Mouse (Mus musculus): Measurements from ENCODE around the gene Hp. TPM values are rescaled to one million over a fixed set of nuclear protein-coding genes. Genes with fewer than 3 reads are reported as not detected.

Gene Hp
- polyA plus RNA-seq, 1 experiment, result 53.6 TPM

DNA sequence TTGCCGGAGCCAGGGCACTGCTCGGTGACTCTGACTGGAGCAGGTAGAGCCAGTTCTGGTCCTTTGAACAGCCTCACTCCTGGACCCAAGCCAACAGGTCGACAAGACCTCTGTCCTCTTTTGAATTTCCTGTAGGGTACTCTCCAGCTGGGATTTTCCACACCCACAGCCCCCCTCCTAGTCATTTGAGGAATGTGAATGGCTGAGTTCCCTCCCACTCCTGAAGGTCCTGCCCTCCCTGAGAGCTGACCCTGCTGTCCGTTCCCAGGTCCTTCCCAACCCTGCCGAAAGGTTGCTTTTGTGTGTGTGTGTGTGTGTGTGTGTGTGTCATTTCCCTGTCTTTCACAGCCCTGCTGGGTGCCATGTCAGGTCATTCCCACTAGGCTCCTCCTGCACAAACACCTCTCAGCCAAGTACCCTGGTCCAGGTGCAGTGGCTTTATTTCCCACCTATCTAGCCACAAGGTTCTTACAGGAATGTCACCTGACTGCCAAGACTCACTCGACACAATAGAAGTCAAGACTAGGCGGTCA, 8.1 kb upstream of the Hp start:
- no peaks in the 10 kb centered on the region for H3K4me1 ChIP-seq (replicated peaks; ENCODE audit: control insufficient read depth, insufficient read depth, low read length)
- H3K4me3 ChIP-seq (ENCODE audit: control insufficient read depth, insufficient read depth, low read length), result no peak overlapping the region
- 70% methylated on average over 7 of the region's 7 CpGs for WGBS
- H3K27me3 ChIP-seq (ENCODE audit: control insufficient read depth, insufficient read depth, low read length), result no peaks in the 10 kb centered on the region
- no peak for DNase-seq
- H3K27ac ChIP-seq (ENCODE audit: control insufficient read depth, insufficient read depth, low read length), result no peak overlapping the region
- H3K36me3 ChIP-seq (ENCODE audit: control insufficient read depth, insufficient read depth, low read length), result no peaks in the 10 kb centered on the region
- TF ChIP-seq POLR2A (IDR thresholded peaks at IDR 0.05; ENCODE audit: control insufficient read depth, extremely low read depth, insufficient read depth, low read length, poor library complexity) (no peak), CTCF (IDR thresholded peaks at IDR 0.05; ENCODE audit: borderline replicate concordance, control insufficient read depth, extremely low read depth, insufficient read depth, low read length, poor library complexity) (no peak)

DNA sequence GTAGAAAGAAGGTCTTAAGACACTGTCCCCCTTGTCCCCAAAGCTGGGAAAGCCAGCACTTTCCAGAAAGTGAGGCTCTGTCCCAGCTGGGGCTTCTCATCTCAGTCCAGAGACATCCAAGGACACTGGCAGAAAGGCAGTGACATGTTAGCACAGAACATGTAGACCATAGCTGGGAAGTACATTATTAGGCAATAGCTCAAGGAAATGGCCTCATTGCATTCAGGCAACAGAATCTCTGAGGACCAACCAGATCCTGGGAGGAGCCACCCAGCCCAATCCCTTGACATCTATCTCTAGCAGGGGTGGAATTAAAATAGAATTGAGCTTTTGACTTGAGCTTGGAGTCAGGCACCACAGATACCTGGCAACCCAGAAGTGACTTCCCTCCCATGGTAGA, 6.7 kb upstream of the Hp start:
- no peak overlapping the region for H3K27ac ChIP-seq (ENCODE audit: control insufficient read depth, insufficient read depth, low read length)
- no peaks in the 10 kb centered on the region for H3K4me1 ChIP-seq (replicated peaks; ENCODE audit: control insufficient read depth, insufficient read depth, low read length)
- H3K36me3 ChIP-seq (ENCODE audit: control insufficient read depth, insufficient read depth, low read length), result no peaks in the 10 kb centered on the region
- no peaks in the 10 kb centered on the region for H3K27me3 ChIP-seq (ENCODE audit: control insufficient read depth, insufficient read depth, low read length)
- no peak overlapping the region for H3K4me3 ChIP-seq (ENCODE audit: control insufficient read depth, insufficient read depth, low read length)
- no peak for DNase-seq
- no peak for TF ChIP-seq POLR2A (IDR thresholded peaks at IDR 0.05; ENCODE audit: control insufficient read depth, extremely low read depth, insufficient read depth, low read length, poor library complexity)
- TF ChIP-seq CTCF (IDR thresholded peaks at IDR 0.05; ENCODE audit: borderline replicate concordance, control insufficient read depth, extremely low read depth, insufficient read depth, low read length, poor library complexity), result no peak

DNA sequence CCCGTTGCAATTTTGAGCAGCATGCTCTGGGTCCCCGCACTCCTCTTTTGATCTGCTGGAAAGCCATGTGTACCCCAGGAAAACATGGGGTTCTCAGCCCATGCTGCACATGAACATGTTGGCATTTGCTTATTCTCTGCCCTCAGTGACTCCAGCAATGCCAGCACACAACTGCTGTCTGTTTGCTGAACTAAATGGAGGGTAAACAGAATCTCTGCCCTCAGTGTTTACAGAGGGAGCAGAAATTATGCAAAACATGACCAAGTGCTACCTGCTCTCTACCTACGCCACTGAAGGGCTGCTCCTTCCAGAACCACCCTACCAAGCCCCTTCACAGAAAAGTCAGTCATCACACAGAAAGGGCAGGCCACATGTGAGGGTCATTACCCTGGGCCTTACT, 5.9 kb upstream of the Hp start:
- no peak overlapping the region for H3K4me3 ChIP-seq (ENCODE audit: control insufficient read depth, insufficient read depth, low read length)
- DNase-seq, result no peak
- H3K36me3 ChIP-seq (ENCODE audit: control insufficient read depth, insufficient read depth, low read length), result no peaks in the 10 kb centered on the region
- WGBS, result 90% methylated on average over 3 of the region's 3 CpGs
- no peaks in the 10 kb centered on the region for H3K27me3 ChIP-seq (ENCODE audit: control insufficient read depth, insufficient read depth, low read length)
- no peak overlapping the region for H3K27ac ChIP-seq (ENCODE audit: control insufficient read depth, insufficient read depth, low read length)
- no peaks in the 10 kb centered on the region for H3K4me1 ChIP-seq (replicated peaks; ENCODE audit: control insufficient read depth, insufficient read depth, low read length)
- no peak for TF ChIP-seq CTCF (IDR thresholded peaks at IDR 0.05; ENCODE audit: borderline replicate concordance, control insufficient read depth, extremely low read depth, insufficient read depth, low read length, poor library complexity)
- TF ChIP-seq POLR2A (IDR thresholded peaks at IDR 0.05; ENCODE audit: control insufficient read depth, extremely low read depth, insufficient read depth, low read length, poor library complexity), result no peak

DNA sequence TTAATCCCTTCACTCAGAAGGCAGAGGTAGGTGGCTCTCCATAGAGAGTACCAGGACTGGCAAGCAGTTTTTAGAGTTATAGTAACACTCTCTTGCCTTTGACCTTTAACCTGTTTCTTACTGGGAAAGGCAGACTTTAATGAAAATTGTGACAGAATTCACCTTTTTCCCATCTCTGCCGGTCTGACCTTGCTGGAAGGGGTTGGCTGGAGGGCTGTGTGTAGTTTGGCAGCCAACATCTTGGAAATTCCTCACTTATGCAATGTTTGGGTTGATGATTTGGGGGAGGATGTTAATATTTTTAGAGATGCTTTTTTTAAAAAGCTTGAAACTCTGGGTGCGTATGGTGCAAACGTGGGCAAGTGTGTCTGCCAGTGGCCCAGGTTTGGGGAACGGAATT, 5.3 kb upstream of the Hp start:
- no peaks in the 10 kb centered on the region for H3K27me3 ChIP-seq (ENCODE audit: control insufficient read depth, insufficient read depth, low read length)
- TF ChIP-seq POLR2A (IDR thresholded peaks at IDR 0.05; ENCODE audit: control insufficient read depth, extremely low read depth, insufficient read depth, low read length, poor library complexity) (no peak), CTCF (IDR thresholded peaks at IDR 0.05; ENCODE audit: borderline replicate concordance, control insufficient read depth, extremely low read depth, insufficient read depth, low read length, poor library complexity) (no peak)
- DNase-seq, result no peak
- WGBS, result 90% methylated on average over 4 of the region's 4 CpGs
- no peaks in the 10 kb centered on the region for H3K36me3 ChIP-seq (ENCODE audit: control insufficient read depth, insufficient read depth, low read length)
- no peak overlapping the region for H3K4me3 ChIP-seq (ENCODE audit: control insufficient read depth, insufficient read depth, low read length)
- no peaks in the 10 kb centered on the region for H3K4me1 ChIP-seq (replicated peaks; ENCODE audit: control insufficient read depth, insufficient read depth, low read length)
- no peak overlapping the region for H3K27ac ChIP-seq (ENCODE audit: control insufficient read depth, insufficient read depth, low read length)

GRCm38 (mm10) chr8:109576311-109576710, 2.7 kb downstream of the Hp start:
- Histone ChIP-seq H3K4me3 (ENCODE audit: control insufficient read depth, insufficient read depth, low read length) (no peak overlapping the region), H3K27ac (ENCODE audit: control insufficient read depth, insufficient read depth, low read length) (no peak overlapping the region), H3K4me1 (replicated peaks; ENCODE audit: control insufficient read depth, insufficient read depth, low read length) (no peaks in the 10 kb centered on the region), H3K36me3 (ENCODE audit: control insufficient read depth, insufficient read depth, low read length) (peaks cover 3% of the 10 kb centered on the region), H3K27me3 (ENCODE audit: control insufficient read depth, insufficient read depth, low read length) (no peaks in the 10 kb centered on the region)
- WGBS, result 74% methylated on average over 4 of the region's 4 CpGs
- DNase-seq, result no peak
- TF ChIP-seq POLR2A (IDR thresholded peaks at IDR 0.05; ENCODE audit: control insufficient read depth, extremely low read depth, insufficient read depth, low read length, poor library complexity), result no peak
- TF ChIP-seq CTCF (IDR thresholded peaks at IDR 0.05; ENCODE audit: borderline replicate concordance, control insufficient read depth, extremely low read depth, insufficient read depth, low read length, poor library complexity), result no peak

DNA sequence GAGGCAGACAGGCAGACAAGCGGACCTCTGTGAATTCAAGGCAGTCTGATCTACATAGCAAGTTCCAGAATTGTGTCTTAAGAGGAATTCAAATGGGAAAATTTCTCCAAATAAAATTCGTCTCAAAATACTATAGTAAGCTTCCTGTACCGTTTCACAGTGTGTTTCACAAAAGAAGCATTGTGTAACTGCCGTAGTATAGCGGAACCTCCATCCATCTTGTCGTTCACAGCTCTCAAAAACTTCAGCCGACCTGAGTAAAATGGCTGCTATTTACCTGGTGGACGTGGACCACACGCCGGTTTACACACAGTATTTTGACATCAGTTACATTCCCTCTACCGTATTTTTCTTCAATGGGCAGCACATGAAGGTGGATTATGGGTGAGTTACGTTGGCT, 7.8 kb downstream of the Hp start:
- H3K36me3 ChIP-seq (ENCODE audit: control insufficient read depth, insufficient read depth, low read length), result peaks cover 16% of the 10 kb centered on the region
- no peaks in the 10 kb centered on the region for H3K27me3 ChIP-seq (ENCODE audit: control insufficient read depth, insufficient read depth, low read length)

More for the DNA sequence above, 7.8 kb downstream of the Hp start:
- DNase-seq, result no peak
- no peak overlapping the region for H3K4me3 ChIP-seq (ENCODE audit: control insufficient read depth, insufficient read depth, low read length)
- no peak overlapping the region; the same call in 1 of the 2 replicates for H3K27ac ChIP-seq (ENCODE audit: control insufficient read depth, insufficient read depth, low read length)
- 97% methylated on average over 12 of the region's 12 CpGs for WGBS
- TF ChIP-seq CTCF (IDR thresholded peaks at IDR 0.05; ENCODE audit: borderline replicate concordance, control insufficient read depth, extremely low read depth, insufficient read depth, low read length, poor library complexity) (no peak), POLR2A (IDR thresholded peaks at IDR 0.05; ENCODE audit: control insufficient read depth, extremely low read depth, insufficient read depth, low read length, poor library complexity) (no peak)
- H3K4me1 ChIP-seq (replicated peaks; ENCODE audit: control insufficient read depth, insufficient read depth, low read length), result peaks cover 7% of the 10 kb centered on the region; the same call in 1 of the 2 replicates
